Mouse (Mus musculus): ENCODE data around the gene Kif3a. TPM values are rescaled to one million over a fixed set of nuclear protein-coding genes. Genes with fewer than 3 reads are reported as not detected.

Gene Kif3a
- polyA plus RNA-seq, 1 experiment from 2014 or later: 77.5 TPM

- Histone ChIP-seq H3K36me3 (ENCODE audit: control insufficient read depth, insufficient read depth, low read length) (no peaks in the 10 kb centered on the region), H3K9me3 (ENCODE audit: control insufficient read depth, low read depth, low read length) (no peaks in the 10 kb centered on the region), H3K4me3 (ENCODE audit: low read depth, low read length) (no peak overlapping the region), H3K4me2 (replicated peaks; ENCODE audit: low read depth, low read length) (no peak overlapping the region), H3K27ac (ENCODE audit: low read length) (no peak overlapping the region), H3K4me1 (ENCODE audit: control insufficient read depth, insufficient read depth, low read length) (no peaks in the 10 kb centered on the region), H3K27me3 (ENCODE audit: control insufficient read depth, insufficient read depth, low read length) (no peaks in the 10 kb centered on the region), H3K9ac (replicated peaks; ENCODE audit: low read depth, low read length) (no peak overlapping the region)
- no peak for ATAC-seq (ENCODE audit: insufficient number of reproducible peaks, insufficient read depth, low FRiP score, low read depth)
- WGBS: 71% methylated on average over 9 of the region's 9 CpGs
Observed at GRCm38 (mm10) chr11:53623573-53623972, 56.4 kb downstream of the Kif3a start.

GRCm38 (mm10) chr11:53624124-53624523 lies 56.9 kb downstream of the Kif3a start:
- Histone ChIP-seq H3K9me3 (ENCODE audit: control insufficient read depth, low read depth, low read length) (no peaks in the 10 kb centered on the region), H3K4me1 (ENCODE audit: control insufficient read depth, insufficient read depth, low read length) (no peaks in the 10 kb centered on the region), H3K9ac (replicated peaks; ENCODE audit: low read depth, low read length) (no peak overlapping the region), H3K4me3 (ENCODE audit: low read depth, low read length) (no peak overlapping the region), H3K27me3 (ENCODE audit: control insufficient read depth, insufficient read depth, low read length) (no peaks in the 10 kb centered on the region), H3K4me2 (replicated peaks; ENCODE audit: low read depth, low read length) (no peak overlapping the region), H3K36me3 (ENCODE audit: control insufficient read depth, insufficient read depth, low read length) (no peaks in the 10 kb centered on the region), H3K27ac (ENCODE audit: low read length) (no peak overlapping the region)
- ATAC-seq (ENCODE audit: insufficient number of reproducible peaks, insufficient read depth, low FRiP score, low read depth): no peak
- WGBS: 86% methylated on average over 2 of the region's 2 CpGs

GRCm38 (mm10) chr11:53626802-53627373 lies 59.7 kb downstream of the Kif3a start:
- no peaks in the 10 kb centered on the region for H3K36me3 ChIP-seq (ENCODE audit: control insufficient read depth, insufficient read depth, low read length)
- no peaks in the 10 kb centered on the region for H3K27me3 ChIP-seq (ENCODE audit: control insufficient read depth, insufficient read depth, low read length)
- no peak overlapping the region for H3K27ac ChIP-seq (ENCODE audit: low read length)
- H3K9me3 ChIP-seq (ENCODE audit: control insufficient read depth, low read depth, low read length): no peaks in the 10 kb centered on the region
- no peak overlapping the region for H3K9ac ChIP-seq (replicated peaks; ENCODE audit: low read depth, low read length)
- whole genome bisulfite sequencing: 56% methylated on average over 17 of the region's 17 CpGs
- no peak for ATAC-seq (ENCODE audit: insufficient number of reproducible peaks, insufficient read depth, low FRiP score, low read depth)
- H3K4me3 ChIP-seq (ENCODE audit: low read depth, low read length): no peak overlapping the region
- H3K4me2 ChIP-seq (replicated peaks; ENCODE audit: low read depth, low read length): no peak overlapping the region
- no peaks in the 10 kb centered on the region for H3K4me1 ChIP-seq (ENCODE audit: control insufficient read depth, insufficient read depth, low read length)

DNA sequence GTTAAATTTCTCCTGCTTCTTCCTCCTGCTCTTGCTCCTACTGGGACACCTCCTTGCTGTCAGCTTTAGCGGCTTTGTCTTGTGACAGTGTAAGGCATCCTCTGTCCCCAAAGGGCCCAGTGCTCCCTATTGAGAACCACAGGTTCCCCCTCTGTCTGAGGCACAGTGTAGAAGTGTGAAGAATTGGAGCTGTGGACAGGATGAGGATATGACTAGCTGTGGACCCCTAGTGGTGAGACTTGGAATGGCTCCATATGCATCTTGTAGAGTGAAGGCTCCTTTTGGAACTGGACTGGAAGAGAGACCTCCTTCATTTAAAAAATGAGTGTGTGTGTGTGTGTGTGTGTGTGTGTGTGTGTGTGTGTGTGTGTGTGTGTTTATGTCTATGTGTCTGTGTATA lies 60.7 kb downstream of the Kif3a start:
- Histone ChIP-seq H3K9ac (replicated peaks; ENCODE audit: low read depth, low read length) (no peak overlapping the region), H3K36me3 (ENCODE audit: control insufficient read depth, insufficient read depth, low read length) (no peaks in the 10 kb centered on the region), H3K27ac (ENCODE audit: low read length) (no peak overlapping the region), H3K4me2 (replicated peaks; ENCODE audit: low read depth, low read length) (no peak overlapping the region), H3K4me3 (ENCODE audit: low read depth, low read length) (no peak overlapping the region), H3K27me3 (ENCODE audit: control insufficient read depth, insufficient read depth, low read length) (no peaks in the 10 kb centered on the region), H3K4me1 (ENCODE audit: control insufficient read depth, insufficient read depth, low read length) (no peaks in the 10 kb centered on the region), H3K9me3 (ENCODE audit: control insufficient read depth, low read depth, low read length) (no peaks in the 10 kb centered on the region)
- 13% methylated on average over 1 of the region's 1 CpGs for WGBS
- 0 out of 2 replicates have a peak, but pooled peaks have one; percentile 53 for ATAC-seq (ENCODE audit: insufficient number of reproducible peaks, insufficient read depth, low FRiP score, low read depth)

DNA sequence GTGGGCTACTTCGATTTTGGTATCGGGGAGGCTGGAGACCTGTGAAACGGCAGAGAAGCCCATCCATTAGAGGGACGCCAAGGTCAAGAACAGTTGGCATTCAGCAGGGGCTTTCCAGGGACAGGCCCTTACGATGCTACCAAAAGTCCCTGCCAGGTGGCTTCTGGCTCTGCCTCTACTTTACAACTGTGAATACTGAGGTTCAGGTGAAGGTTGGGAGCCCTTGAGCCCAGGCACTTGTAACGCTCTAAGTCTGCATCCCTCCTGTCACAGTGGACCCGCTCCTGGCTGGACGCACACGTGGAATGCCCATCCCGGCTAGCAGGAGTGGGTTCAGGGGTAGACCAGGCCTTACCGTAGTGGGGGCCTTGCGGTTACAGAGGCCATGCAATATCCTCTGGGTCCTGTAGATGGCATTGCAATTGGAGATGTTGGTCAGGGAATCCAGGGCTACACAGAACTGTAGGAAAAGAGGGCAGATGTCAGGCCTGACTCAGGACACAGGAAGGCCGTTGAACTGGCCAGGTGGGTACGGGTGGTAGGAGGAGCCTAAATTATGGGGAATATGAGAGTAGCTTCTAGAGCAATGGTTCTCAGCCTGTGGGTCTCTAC lies 65.0 kb downstream of the Kif3a start:
- H3K4me3 ChIP-seq (ENCODE audit: low read depth, low read length): no peak overlapping the region
- H3K27ac ChIP-seq (ENCODE audit: low read length): no peak overlapping the region
- no peak overlapping the region for H3K9ac ChIP-seq (replicated peaks; ENCODE audit: low read depth, low read length)
- peaks cover 8% of the 10 kb centered on the region; the same call in 1 of the 2 replicates for H3K4me1 ChIP-seq (ENCODE audit: control insufficient read depth, insufficient read depth, low read length)
- no peaks in the 10 kb centered on the region for H3K9me3 ChIP-seq (ENCODE audit: control insufficient read depth, low read depth, low read length)
- no peak for ATAC-seq (ENCODE audit: insufficient number of reproducible peaks, insufficient read depth, low FRiP score, low read depth)
- H3K27me3 ChIP-seq (ENCODE audit: control insufficient read depth, insufficient read depth, low read length): 0 out of 2 replicates have a peak, but pooled peaks cover 2% of the 10 kb centered on the region
- no peak overlapping the region for H3K4me2 ChIP-seq (replicated peaks; ENCODE audit: low read depth, low read length)
- WGBS: 72% methylated on average over 14 of the region's 14 CpGs
- no peaks in the 10 kb centered on the region for H3K36me3 ChIP-seq (ENCODE audit: control insufficient read depth, insufficient read depth, low read length)

- H3K9ac ChIP-seq (replicated peaks; ENCODE audit: low read depth, low read length): no peak overlapping the region
- no peak overlapping the region for H3K4me3 ChIP-seq (ENCODE audit: low read depth, low read length)
- H3K36me3 ChIP-seq (ENCODE audit: control insufficient read depth, insufficient read depth, low read length): no peaks in the 10 kb centered on the region
- ATAC-seq (ENCODE audit: insufficient number of reproducible peaks, insufficient read depth, low FRiP score, low read depth): no peak
- H3K27ac ChIP-seq (ENCODE audit: low read length): no peak overlapping the region
- 0 out of 2 replicates have a peak, but pooled peaks cover 2% of the 10 kb centered on the region for H3K27me3 ChIP-seq (ENCODE audit: control insufficient read depth, insufficient read depth, low read length)
- H3K4me2 ChIP-seq (replicated peaks; ENCODE audit: low read depth, low read length): no peak overlapping the region
- peaks cover 8% of the 10 kb centered on the region; the same call in 1 of the 2 replicates for H3K4me1 ChIP-seq (ENCODE audit: control insufficient read depth, insufficient read depth, low read length)
- H3K9me3 ChIP-seq (ENCODE audit: control insufficient read depth, low read depth, low read length): no peaks in the 10 kb centered on the region
- WGBS: 84% methylated on average over 7 of the region's 7 CpGs
Observed at GRCm38 (mm10) chr11:53633644-53634043, 66.5 kb downstream of the Kif3a start.

DNA sequence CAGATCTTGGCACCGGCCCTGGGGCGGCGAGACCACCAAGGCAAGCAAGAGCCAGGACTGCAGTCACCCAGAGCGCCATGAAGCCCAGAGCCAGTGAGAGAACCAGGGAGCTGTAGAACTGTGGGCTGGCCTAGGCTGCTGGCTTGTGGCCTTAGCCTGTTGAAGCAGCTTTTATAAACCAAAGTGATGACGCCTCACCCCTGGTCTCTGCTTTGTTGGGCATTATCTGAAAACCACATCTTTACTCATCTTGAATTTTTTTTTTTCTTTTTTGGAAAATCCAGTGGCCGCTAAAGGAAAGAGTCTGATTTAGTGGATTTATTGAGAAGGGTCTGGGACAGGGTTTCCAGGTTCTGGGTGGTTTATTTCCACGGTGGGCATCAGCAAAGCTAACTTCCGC lies 67.4 kb downstream of the Kif3a start, which contains the start of gene Il13:
Gene Il13 (minus strand): TSS at position 147 of the 400 bp plus-strand sequence.
- no peak within 1 kb of the TSS for H3K4me3 ChIP-seq (ENCODE audit: low read depth, low read length)
- 0 out of 2 replicates have a peak, but pooled peaks cover 2% of the 10 kb centered on the region for H3K27me3 ChIP-seq (ENCODE audit: control insufficient read depth, insufficient read depth, low read length)
- H3K4me1 ChIP-seq (ENCODE audit: control insufficient read depth, insufficient read depth, low read length): peaks cover 8% of the 10 kb centered on the region; the same call in 1 of the 2 replicates
- no peak within 1 kb of the TSS for H3K27ac ChIP-seq (ENCODE audit: low read length)
- H3K9me3 ChIP-seq (ENCODE audit: control insufficient read depth, low read depth, low read length): no peaks in the 10 kb centered on the region
- no peak within 1 kb of the TSS for H3K4me2 ChIP-seq (replicated peaks; ENCODE audit: low read depth, low read length)
- 92% methylated on average over 8 of the region's 8 CpGs for WGBS
- no peaks in the 10 kb centered on the region for H3K36me3 ChIP-seq (ENCODE audit: control insufficient read depth, insufficient read depth, low read length)
- ATAC-seq (ENCODE audit: insufficient number of reproducible peaks, insufficient read depth, low FRiP score, low read depth): no peak
- no peak within 1 kb of the TSS for H3K9ac ChIP-seq (replicated peaks; ENCODE audit: low read depth, low read length)

DNA sequence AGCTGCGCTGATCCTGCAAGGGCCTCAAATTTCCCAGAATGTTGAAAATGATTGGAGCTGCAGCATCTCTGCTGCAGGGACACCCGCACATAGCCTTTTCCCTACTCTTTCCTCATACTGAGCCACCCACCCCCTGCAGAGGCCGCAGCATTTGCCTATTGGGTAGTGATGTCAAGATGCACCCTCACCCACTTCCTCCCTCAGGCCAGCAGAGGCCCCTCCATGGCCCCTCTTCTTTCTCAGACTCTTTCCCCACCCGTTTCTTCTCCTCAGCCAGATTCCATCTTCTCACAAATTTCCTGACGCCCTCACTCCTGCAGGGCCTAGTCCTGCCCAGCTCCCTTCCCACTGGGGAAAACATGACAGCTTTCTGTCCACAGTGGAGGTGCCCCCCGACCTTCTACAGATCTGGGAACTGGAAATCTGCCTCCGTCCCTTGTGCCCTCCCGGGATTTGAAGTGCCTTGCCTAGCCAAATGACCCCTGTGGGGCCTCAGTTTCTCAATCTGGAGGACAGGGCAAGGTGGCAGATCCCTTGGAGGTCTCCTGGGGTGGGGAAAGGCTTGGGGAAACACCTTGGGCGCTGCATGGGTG lies 68.5 kb downstream of the Kif3a start:
- peaks cover 8% of the 10 kb centered on the region; the same call in 1 of the 2 replicates for H3K4me1 ChIP-seq (ENCODE audit: control insufficient read depth, insufficient read depth, low read length)
- H3K27ac ChIP-seq (ENCODE audit: low read length): no peak overlapping the region
- no peak overlapping the region for H3K9ac ChIP-seq (replicated peaks; ENCODE audit: low read depth, low read length)
- ATAC-seq (ENCODE audit: insufficient number of reproducible peaks, insufficient read depth, low FRiP score, low read depth): no peak
- H3K27me3 ChIP-seq (ENCODE audit: control insufficient read depth, insufficient read depth, low read length): 0 out of 2 replicates have a peak, but pooled peaks cover 2% of the 10 kb centered on the region
- 37% methylated on average over 9 of the region's 9 CpGs for WGBS
- peak overlapping the region; percentile 63 for H3K4me2 ChIP-seq (replicated peaks; ENCODE audit: low read depth, low read length)
- H3K9me3 ChIP-seq (ENCODE audit: control insufficient read depth, low read depth, low read length): no peaks in the 10 kb centered on the region
- H3K36me3 ChIP-seq (ENCODE audit: control insufficient read depth, insufficient read depth, low read length): no peaks in the 10 kb centered on the region
- H3K4me3 ChIP-seq (ENCODE audit: low read depth, low read length): peak overlapping the region; percentile 27

All from stomach, embryonic 14.5 days (tissue).